Mouse (Mus musculus) heart, postnatal 25 days (tissue): Measurements from ENCODE around the gene Tcl1. TPM values are rescaled to one million over a fixed set of nuclear protein-coding genes. Genes with fewer than 3 reads are reported as not detected.
"Not testable (repeated sequence)": the region's sequence is repeated elsewhere in the genome, so short reads cannot be mapped to it uniquely, and the experiment has no call there.

Experiments
- DNase-seq: peaks from one replicate; pipeline ENCODE4 v3.0.0; 2022; ENCODE audit warnings: low spot score
- intact Hi-C: fragments of 180-260 bp; cut with DNase I; formaldehyde crosslinking; loops from one replicate; pipeline ENCODE4 v1.15.1; 2025
- total RNA-seq, 2 experiments: library from RNA; stranded (reverse); gene quantifications; 2 replicates each; pipeline ENCODE4 v1.2.3; 2021

Gene Tcl1
- total RNA-seq, 2 experiments from 2014 or later, result not detected

GRCm38 (mm10) chr12:105188980-105189379, 33.6 kb downstream of the Tcl1 start:
- intact Hi-C loops, DNase-seq: not testable (repeated sequence)

GRCm38 (mm10) chr12:105181040-105181644, 41.5 kb downstream of the Tcl1 start:
- intact Hi-C loops, DNase-seq: not testable (repeated sequence)

GRCm38 (mm10) chr12:105176044-105176443, 46.5 kb downstream of the Tcl1 start, which contains the start of gene Tcl1b5:
Gene Tcl1b5 (plus strand): TSS chr12:105176344.
- not testable (repeated sequence) for DNase-seq
- intact Hi-C loops, result loop anchor here (10.0 kb wide), 1 partner anchor 121 kb away; no protein-coding TSS in a partner anchor

- intact Hi-C loops, result loop anchor here (10.0 kb wide), 1 partner anchor 120 kb away; no protein-coding TSS in a partner anchor
Measured at GRCm38 (mm10) chr12:105174318-105174717, 48.3 kb downstream of the Tcl1 start.

GRCm38 (mm10) chr12:105173366-105173765, 49.2 kb downstream of the Tcl1 start:
- DNase-seq, result no peak
- intact Hi-C loops, result loop anchor here (10.0 kb wide), 1 partner anchor 119 kb away; no protein-coding TSS in a partner anchor

More at GRCm38 (mm10) chr12:105174318-105174717, 48.3 kb downstream of the Tcl1 start:
- not testable (repeated sequence) for DNase-seq

Other genes with a start within 250 kb of the Tcl1 start
- gene Syne3, start 213.0 kb downstream of the Tcl1 start, total RNA-seq, result 1 to 10 TPM; 6.2 to 7.1 TPM
- 10 to 100 TPM; 95.9 to 99.0 TPM for gene Glrx5, start 190.1 kb downstream of the Tcl1 start, total RNA-seq
- not detected for gene Tcl1b2, start 76.8 kb downstream of the Tcl1 start, total RNA-seq
- not detected for gene Tcl1b1, start 63.1 kb downstream of the Tcl1 start, total RNA-seq
- gene Tcl1b5, start 46.4 kb downstream of the Tcl1 start, total RNA-seq, result not detected
- not detected for gene Tcl1b3, start 31.8 kb downstream of the Tcl1 start, total RNA-seq
- gene Tcl1b4, start 20.8 kb downstream of the Tcl1 start, total RNA-seq, result not detected
- not detected for gene Tunar, start 111.1 kb upstream of the Tcl1 start, total RNA-seq
- under 1 TPM; 0.22 to 0.34 TPM for gene D430019H16Rik, start 231.1 kb upstream of the Tcl1 start, total RNA-seq